Mouse (Mus musculus) neural tube, embryonic 13.5 days (tissue): ENCODE measurements at regions not wholly inside any gene's neighbourhood (a gene's known extent, or its start where the extent isn't known, plus 50 kb on each side); places are given as distances from the start of the nearest gene placed in this dataset.

Source experiments
- ATAC-seq: fragments of 200-750 bp; cut with Nextera tagmentation; 2 replicates; pipeline ENCODE4 v1.8.0; 2017; ENCODE audit warnings: low read depth, mild to moderate bottlenecking, moderate TSS enrichment, moderate library complexity
- H3K27ac ChIP-seq: fragments of 300-500 bp; sonication (generic); replicated peaks from 2 replicates; pipeline ENCODE4 v1.5.1; 2015; ENCODE audit warnings: moderate library complexity, mild to moderate bottlenecking, inconsistent platforms
- H3K27me3 ChIP-seq: fragments of 300-500 bp; sonication (generic); 2 replicates; pipeline ENCODE4 v1.6.1; 2015; ENCODE audit warnings: mild to moderate bottlenecking, inconsistent platforms
- H3K36me3 ChIP-seq: fragments of 300-500 bp; sonication (generic); 2 replicates; pipeline ENCODE4 v1.6.1; 2015; ENCODE audit warnings: mild to moderate bottlenecking, inconsistent platforms
- H3K4me1 ChIP-seq: fragments of 300-500 bp; sonication (generic); replicated peaks from 2 replicates; pipeline ENCODE4 v1.6.1; 2015; ENCODE audit warnings: inconsistent platforms
- H3K4me2 ChIP-seq: fragments of 300-500 bp; sonication (generic); 2 replicates; pipeline ENCODE4 v1.6.1; 2015; ENCODE audit warnings: inconsistent platforms, mild to moderate bottlenecking, moderate library complexity
- H3K4me3 ChIP-seq: fragments of 300-500 bp; sonication (generic); 2 replicates; pipeline ENCODE4 v1.5.1; 2015; ENCODE audit warnings: mild to moderate bottlenecking, inconsistent platforms
- H3K9ac ChIP-seq: fragments of 300-500 bp; sonication (generic); 2 replicates; pipeline ENCODE4 v1.6.1; 2015; ENCODE audit warnings: moderate library complexity, mild to moderate bottlenecking, inconsistent platforms
- H3K9me3 ChIP-seq: fragments of 300-500 bp; sonication (generic); 2 replicates; pipeline ENCODE4 v1.6.1; 2016; ENCODE audit warnings: inconsistent platforms
- WGBS: fragments of 180-500 bp; shearing (Covaris S2); methylation state at CpG from one replicate; pipeline ENCODE4 v1.1.7; 2015; 5-methylcytosine and 5-hydroxymethylcytosine counted together

DNA sequence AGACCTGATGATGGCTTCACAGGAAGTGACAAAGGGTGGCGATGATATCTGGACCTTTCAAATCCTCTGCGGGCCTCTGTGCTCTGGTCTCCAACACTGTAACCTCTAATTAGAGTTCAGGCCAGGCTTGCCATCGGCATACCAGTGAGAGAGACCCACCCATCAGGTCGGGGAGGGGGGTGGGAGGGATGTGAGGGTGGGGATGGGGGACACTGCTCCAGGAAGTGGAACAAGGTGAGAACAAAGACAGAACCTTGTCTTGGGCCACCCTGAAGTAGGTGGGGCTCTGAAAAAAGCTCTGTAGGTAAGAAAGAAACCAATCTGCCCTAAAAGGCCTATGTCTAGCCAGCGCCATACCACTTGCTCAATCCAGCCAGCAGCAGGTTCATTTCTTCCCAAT is 243.0 kb upstream of the Tle3 start:
- Histone ChIP-seq H3K9ac (no peak overlapping the region), H3K9me3 (no peaks in the 10 kb centered on the region), H3K27me3 (peaks cover 21% of the 10 kb centered on the region), H3K4me1 (peaks cover 24% of the 10 kb centered on the region), H3K4me3 (no peak overlapping the region), H3K36me3 (no peaks in the 10 kb centered on the region), H3K4me2 (no peak overlapping the region), H3K27ac (no peak overlapping the region)
- WGBS = 76% methylated on average over 5 of the region's 5 CpGs
- ATAC-seq = no peak

DNA sequence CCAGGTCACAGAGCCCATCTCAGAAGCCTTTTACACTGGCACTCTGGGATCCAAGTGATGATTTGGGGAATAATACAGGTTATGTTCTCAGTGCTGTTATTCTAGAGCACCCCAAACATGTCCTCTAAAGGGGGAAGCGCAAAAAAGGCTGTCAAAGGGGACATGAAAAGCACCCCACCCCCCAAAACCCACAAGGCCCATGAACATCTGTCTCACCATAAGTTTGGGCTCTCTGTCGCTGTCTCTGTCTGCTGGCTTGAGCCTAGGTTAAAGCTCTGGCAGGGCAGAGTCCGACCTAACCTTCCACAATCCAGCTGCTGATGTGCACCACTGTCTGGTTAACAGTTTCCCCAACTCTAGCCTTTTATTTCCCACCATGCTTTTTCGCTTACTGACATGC is 241.3 kb upstream of the Tle3 start:
- ATAC-seq = no peak
- peak overlapping the region; percentile 28; the same call in 1 of the 2 replicates for H3K27ac ChIP-seq
- no peak overlapping the region for H3K4me3 ChIP-seq
- H3K9me3 ChIP-seq = no peaks in the 10 kb centered on the region
- 69% methylated on average over 4 of the region's 4 CpGs for WGBS
- peaks cover 21% of the 10 kb centered on the region for H3K27me3 ChIP-seq
- H3K4me2 ChIP-seq = no peak overlapping the region
- H3K4me1 ChIP-seq = peaks cover 30% of the 10 kb centered on the region
- peak overlapping the region; percentile 2; the same call in 1 of the 2 replicates for H3K9ac ChIP-seq
- H3K36me3 ChIP-seq = no peaks in the 10 kb centered on the region

DNA sequence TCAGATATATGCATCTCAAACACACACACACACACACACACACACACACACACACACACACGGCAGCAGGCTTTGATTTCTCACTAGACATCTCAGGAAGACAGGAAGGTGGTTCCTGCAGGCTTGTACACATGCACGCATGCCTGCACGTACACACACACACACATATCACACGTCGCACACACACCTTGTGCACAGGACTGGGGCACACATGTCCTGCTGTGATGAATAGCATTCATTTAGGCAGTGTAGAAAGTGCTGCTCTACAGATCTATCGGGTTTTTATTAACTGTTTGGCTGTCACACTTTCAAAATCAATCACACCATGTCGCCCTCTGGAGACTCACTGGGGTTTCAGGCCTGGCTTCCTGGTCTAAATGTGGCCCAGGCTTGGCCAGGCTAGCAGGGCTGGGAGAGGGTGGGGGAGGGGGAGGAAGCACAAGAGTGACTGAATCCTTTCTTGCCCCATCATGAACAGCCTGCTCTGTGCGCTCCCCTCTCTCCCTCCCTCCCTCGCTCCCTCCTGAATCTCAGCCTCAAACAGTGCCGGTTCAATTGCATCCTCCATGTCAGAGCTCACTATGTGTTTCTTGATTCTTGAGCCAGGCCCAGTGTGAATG is 236.8 kb upstream of the Tle3 start:
- no peak overlapping the region for H3K4me3 ChIP-seq
- H3K9me3 ChIP-seq = no peaks in the 10 kb centered on the region
- peaks cover 18% of the 10 kb centered on the region for H3K27me3 ChIP-seq
- H3K36me3 ChIP-seq = no peaks in the 10 kb centered on the region
- WGBS = 30% methylated on average over 10 of the region's 10 CpGs
- H3K4me1 ChIP-seq = peaks cover 29% of the 10 kb centered on the region
- H3K9ac ChIP-seq = peak overlapping the region; percentile 17; the same call in 1 of the 2 replicates
- H3K27ac ChIP-seq = 0 out of 2 replicates have a peak overlapping the region, but pooled peaks have one; percentile 13
- peak; percentile 77 for ATAC-seq
- no peak overlapping the region for H3K4me2 ChIP-seq

DNA sequence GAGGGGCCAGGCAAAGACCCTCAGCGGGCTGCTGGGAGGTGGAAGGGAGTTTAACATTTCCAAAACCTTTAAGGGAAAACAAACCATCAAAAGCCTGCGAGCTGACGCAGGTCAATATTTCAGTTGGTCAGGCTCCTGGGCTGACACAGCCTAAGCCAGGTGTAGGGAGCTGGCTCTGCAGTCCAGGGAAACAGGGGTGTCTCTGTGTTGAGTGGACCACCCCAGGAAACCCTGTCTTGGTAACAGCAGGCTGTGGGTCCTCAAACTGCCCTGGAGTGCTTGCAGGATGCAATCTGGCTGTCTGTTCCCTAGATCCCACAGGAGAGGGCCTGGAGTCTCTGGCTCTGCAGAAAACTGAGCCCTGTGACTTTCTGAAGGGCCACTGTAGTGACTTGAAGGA is 236.2 kb upstream of the Tle3 start:
- 47% methylated on average over 3 of the region's 3 CpGs for WGBS
- no peaks in the 10 kb centered on the region for H3K36me3 ChIP-seq
- peaks cover 18% of the 10 kb centered on the region for H3K27me3 ChIP-seq
- no peak overlapping the region for H3K9ac ChIP-seq
- H3K4me3 ChIP-seq = no peak overlapping the region
- H3K9me3 ChIP-seq = no peaks in the 10 kb centered on the region
- ATAC-seq = peak; percentile 17; the same call in 1 of the 2 replicates
- 0 out of 2 replicates have a peak overlapping the region, but pooled peaks have one; percentile 13 for H3K27ac ChIP-seq
- peaks cover 24% of the 10 kb centered on the region for H3K4me1 ChIP-seq
- no peak overlapping the region for H3K4me2 ChIP-seq

DNA sequence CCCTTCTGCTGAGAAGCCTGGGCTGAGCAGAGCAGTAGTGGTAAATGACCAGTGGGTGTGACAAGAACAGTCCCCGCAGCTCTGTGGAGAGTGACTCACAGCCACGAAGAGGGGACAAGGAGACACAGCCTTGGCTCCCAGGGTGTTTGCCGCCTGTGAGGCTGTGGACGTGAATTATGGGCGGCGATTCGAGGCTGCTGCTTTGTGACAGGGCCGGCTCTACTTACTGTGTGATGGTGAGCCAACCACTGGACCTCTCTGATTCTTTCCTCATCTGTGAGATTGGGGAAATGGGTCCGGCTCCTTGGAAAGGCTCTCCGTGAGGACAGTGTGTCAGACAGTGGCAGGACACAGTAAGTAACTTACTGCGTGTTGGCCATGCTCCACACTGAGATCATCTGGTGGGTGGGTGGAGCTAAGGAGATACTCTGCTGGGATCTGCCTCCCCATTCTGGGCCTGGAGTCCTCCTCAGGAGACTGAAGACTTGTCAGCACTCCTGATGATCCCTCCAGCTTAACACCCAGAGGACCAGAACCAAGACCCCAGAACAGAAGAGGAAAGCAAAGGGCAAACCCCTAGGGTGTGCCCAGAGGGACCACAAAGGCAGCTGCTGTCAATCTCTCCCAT is 233.3 kb upstream of the Tle3 start:
- no peak for ATAC-seq
- Histone ChIP-seq H3K9ac (no peak overlapping the region), H3K27ac (no peak overlapping the region), H3K4me3 (no peak overlapping the region), H3K4me2 (no peak overlapping the region), H3K36me3 (no peaks in the 10 kb centered on the region), H3K27me3 (0 out of 2 replicates have a peak, but pooled peaks cover 11% of the 10 kb centered on the region), H3K9me3 (no peaks in the 10 kb centered on the region), H3K4me1 (peaks cover 25% of the 10 kb centered on the region)
- WGBS = 61% methylated on average over 11 of the region's 11 CpGs

DNA sequence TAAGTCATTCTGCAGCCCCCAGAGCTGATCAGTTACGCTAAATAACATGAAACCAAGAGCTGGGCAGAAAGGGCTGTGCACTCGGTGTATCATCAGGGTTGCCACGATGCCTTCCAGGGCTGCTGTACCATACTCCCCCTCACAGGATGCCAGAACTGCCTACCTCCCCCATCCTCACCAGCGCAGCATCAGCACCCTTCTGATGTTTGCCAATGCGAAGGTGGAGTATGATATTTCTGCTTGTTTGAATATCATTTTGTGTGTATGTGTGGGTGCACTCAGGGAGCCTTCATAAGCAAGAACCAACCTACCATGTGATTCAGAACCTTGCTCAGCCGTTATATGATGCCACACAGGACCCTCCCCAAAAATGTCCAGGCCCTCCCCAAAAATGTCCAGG is 229.1 kb upstream of the Tle3 start:
- Histone ChIP-seq H3K27me3 (peaks cover 9% of the 10 kb centered on the region), H3K9ac (no peak overlapping the region), H3K36me3 (no peaks in the 10 kb centered on the region), H3K4me1 (peaks cover 13% of the 10 kb centered on the region; the same call in 1 of the 2 replicates), H3K27ac (no peak overlapping the region), H3K4me2 (no peak overlapping the region), H3K4me3 (no peak overlapping the region), H3K9me3 (no peaks in the 10 kb centered on the region)
- no peak for ATAC-seq
- 80% methylated on average over 6 of the region's 6 CpGs for WGBS

DNA sequence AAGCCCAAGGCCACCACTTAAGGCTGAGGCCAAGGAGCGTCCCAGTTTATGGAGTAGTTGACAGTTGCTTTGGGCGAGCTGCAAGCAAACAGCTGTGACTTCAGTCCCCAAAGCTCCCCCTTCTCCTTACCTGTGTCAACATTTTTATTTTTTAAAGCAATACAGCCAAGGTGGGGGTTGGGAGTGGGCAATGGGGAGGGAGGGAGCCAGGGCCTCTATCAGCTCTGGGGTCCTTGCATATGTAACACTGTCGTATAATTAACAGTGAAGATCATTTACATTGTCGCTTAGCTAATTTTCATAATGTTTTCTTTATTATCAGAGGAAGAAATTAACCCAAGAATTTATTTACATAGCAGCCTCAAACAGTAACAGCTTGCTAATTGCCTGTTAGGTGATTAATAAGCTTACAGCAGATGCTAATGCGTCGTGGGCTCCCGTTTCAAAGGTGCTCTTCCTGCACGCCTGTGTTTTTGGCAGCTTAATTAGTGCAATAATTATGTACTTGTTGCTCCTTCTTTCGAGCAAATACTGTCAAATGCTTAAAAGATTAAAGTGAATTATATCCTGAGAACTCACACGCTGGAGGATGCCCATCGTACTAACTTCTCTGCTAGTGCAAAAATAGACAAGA is 227.4 kb upstream of the Tle3 start:
- Histone ChIP-seq H3K9ac (no peak overlapping the region), H3K4me1 (peaks cover 13% of the 10 kb centered on the region; the same call in 1 of the 2 replicates), H3K36me3 (no peaks in the 10 kb centered on the region), H3K4me3 (no peak overlapping the region), H3K4me2 (no peak overlapping the region), H3K9me3 (no peaks in the 10 kb centered on the region), H3K27me3 (peaks cover 12% of the 10 kb centered on the region), H3K27ac (no peak overlapping the region)
- 45% methylated on average over 11 of the region's 11 CpGs for WGBS
- peak; percentile 65; the same call in 1 of the 2 replicates for ATAC-seq

DNA sequence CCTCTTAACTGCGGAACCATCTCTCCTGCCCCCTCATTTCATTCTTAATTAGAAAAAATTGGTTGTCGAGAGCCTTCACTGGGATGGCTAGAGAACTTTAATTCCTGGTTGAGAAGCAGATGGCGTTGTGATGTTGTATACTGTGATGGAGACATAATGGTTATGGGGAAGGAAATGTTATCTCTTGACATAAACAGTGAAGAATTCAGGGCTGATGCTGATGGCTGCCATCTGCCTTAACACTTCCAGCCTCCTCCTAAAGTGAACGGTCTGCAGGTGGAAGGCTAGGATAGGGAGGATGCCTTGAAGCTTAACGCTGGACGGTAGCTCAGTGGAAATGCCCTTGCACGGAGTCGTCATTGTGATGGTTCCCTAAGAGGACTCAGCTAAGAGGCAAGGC is 226.4 kb upstream of the Tle3 start:
- ATAC-seq = no peak
- Histone ChIP-seq H3K27ac (no peak overlapping the region), H3K4me1 (peaks cover 13% of the 10 kb centered on the region; the same call in 1 of the 2 replicates), H3K9ac (no peak overlapping the region), H3K36me3 (no peaks in the 10 kb centered on the region), H3K27me3 (peaks cover 18% of the 10 kb centered on the region), H3K4me3 (no peak overlapping the region), H3K9me3 (no peaks in the 10 kb centered on the region), H3K4me2 (no peak overlapping the region)
- WGBS = 84% methylated on average over 8 of the region's 8 CpGs

DNA sequence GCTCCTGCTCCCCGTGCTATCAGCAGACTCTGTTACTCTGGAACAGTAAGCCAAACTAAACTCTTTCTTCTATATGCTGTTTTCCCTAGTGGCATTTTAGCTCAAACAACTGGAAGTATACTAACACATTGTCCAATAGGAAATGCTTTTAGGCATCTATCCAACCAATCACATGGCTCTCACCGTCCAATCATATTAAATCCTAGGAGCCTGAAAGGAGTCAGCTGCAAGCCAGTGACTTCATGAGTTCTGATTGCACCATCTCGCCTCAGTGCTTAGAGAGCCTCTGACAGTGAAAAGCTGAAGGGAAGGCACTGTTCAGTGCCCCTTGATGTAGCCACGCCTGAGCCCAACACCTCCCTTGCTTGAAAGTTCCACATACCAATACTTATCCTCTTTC is 221.0 kb upstream of the Tle3 start:
- peaks cover 26% of the 10 kb centered on the region for H3K27me3 ChIP-seq
- WGBS = 81% methylated on average over 4 of the region's 4 CpGs

DNA sequence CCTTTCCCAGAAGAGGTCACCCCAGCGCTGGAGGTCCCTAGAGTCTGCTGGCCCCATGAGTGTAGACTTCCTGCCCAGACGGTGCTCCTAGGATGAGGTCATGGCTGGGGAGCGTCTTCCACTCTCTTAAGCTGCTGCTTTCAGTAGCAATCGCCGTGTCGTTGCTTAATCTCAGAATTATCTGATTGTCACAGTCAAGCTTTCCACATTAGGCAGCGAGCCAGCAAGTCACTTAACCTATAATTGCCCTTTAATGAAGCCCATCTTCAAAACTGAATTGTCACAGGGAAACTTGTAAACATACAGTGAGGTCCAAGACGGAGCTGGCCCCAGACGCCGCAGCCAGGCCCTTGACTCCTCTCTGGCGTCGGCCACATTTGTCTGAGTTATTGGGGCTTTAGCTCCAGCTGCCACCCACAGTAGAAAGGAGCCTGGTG is 220.2 kb upstream of the Tle3 start:
- Histone ChIP-seq H3K36me3 (no peaks in the 10 kb centered on the region), H3K4me1 (peaks cover 23% of the 10 kb centered on the region), H3K4me3 (no peak overlapping the region), H3K4me2 (no peak overlapping the region), H3K9me3 (no peaks in the 10 kb centered on the region), H3K27ac (no peak overlapping the region), H3K27me3 (peaks cover 26% of the 10 kb centered on the region), H3K9ac (no peak overlapping the region)
- 66% methylated on average over 12 of the region's 12 CpGs for WGBS
- no peak for ATAC-seq

More for the DNA sequence above, 221.0 kb upstream of the Tle3 start:
- no peak overlapping the region for H3K4me2 ChIP-seq
- no peak overlapping the region for H3K4me3 ChIP-seq
- H3K36me3 ChIP-seq = no peaks in the 10 kb centered on the region
- no peak overlapping the region for H3K9ac ChIP-seq
- H3K27ac ChIP-seq = no peak overlapping the region
- ATAC-seq = no peak
- peaks cover 22% of the 10 kb centered on the region for H3K4me1 ChIP-seq
- H3K9me3 ChIP-seq = no peaks in the 10 kb centered on the region

DNA sequence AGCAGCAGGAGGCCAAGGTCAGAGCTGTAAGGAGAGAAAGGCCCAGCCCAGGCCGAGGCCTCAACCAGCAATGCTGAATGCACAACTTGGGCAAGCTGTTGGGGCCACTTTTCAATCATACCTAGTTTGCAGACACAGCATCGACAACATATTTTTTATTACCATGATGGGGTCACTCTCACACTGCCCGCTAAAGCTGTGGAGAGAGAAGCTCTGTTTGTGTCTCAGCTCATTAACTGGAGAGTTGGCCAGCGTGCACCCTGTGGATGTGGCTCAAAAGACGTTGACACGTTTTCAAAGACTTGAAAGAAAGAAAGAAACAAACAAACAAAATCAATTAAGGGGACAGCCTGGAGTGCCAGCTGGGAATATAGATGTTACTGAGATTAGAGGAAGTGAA is 217.4 kb upstream of the Tle3 start:
- no peak overlapping the region for H3K4me2 ChIP-seq
- ATAC-seq = no peak
- no peak overlapping the region for H3K4me3 ChIP-seq
- H3K9ac ChIP-seq = no peak overlapping the region
- H3K9me3 ChIP-seq = no peaks in the 10 kb centered on the region
- H3K4me1 ChIP-seq = peaks cover 32% of the 10 kb centered on the region
- WGBS = 19% methylated on average over 6 of the region's 6 CpGs
- peaks cover 22% of the 10 kb centered on the region for H3K27me3 ChIP-seq
- no peaks in the 10 kb centered on the region for H3K36me3 ChIP-seq
- no peak overlapping the region for H3K27ac ChIP-seq

DNA sequence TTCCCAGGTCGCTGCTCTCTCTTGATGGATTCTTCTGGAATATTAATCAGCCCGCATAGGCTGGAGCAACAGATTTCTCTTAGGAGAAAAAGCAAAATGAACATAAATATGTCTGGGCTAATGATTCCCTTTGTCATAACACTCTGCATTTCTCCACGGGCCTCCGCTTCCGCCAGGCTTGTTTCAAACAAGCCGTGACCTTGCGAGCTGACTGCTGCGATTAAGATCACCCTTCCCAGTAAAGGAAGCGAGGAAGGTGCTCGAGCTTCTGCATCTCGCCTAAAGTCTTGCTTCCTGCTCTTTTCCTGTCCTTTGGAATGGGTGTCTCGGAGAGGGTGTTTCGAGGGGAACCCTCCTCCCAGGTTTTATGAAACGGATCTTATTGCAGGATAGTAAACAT is 216.3 kb upstream of the Tle3 start:
- ATAC-seq = no peak
- Histone ChIP-seq H3K9me3 (no peaks in the 10 kb centered on the region), H3K9ac (no peak overlapping the region), H3K4me2 (no peak overlapping the region), H3K27me3 (peaks cover 23% of the 10 kb centered on the region), H3K4me1 (peaks cover 32% of the 10 kb centered on the region), H3K36me3 (no peaks in the 10 kb centered on the region), H3K4me3 (no peak overlapping the region), H3K27ac (no peak overlapping the region)
- 41% methylated on average over 14 of the region's 14 CpGs for WGBS
